Mouse (Mus musculus): ENCODE data around the gene Pde4c. TPM values are rescaled to one million over a fixed set of nuclear protein-coding genes. Genes with fewer than 3 reads are reported as not detected.

Pde4c gene
- polyA plus RNA-seq, 1 experiment, result 6.2 TPM

- peaks cover 26% of the 10 kb centered on the region for H3K4me1 ChIP-seq (replicated peaks; ENCODE audit: control insufficient read depth, insufficient read depth, low read length)
- TF ChIP-seq POLR2A (IDR thresholded peaks at IDR 0.05; ENCODE audit: control insufficient read depth, extremely low read depth, insufficient read depth, low read length, poor library complexity) (no peak), CTCF (IDR thresholded peaks at IDR 0.05; ENCODE audit: borderline replicate concordance, control insufficient read depth, extremely low read depth, insufficient read depth, low read length, poor library complexity) (no peak)
- H3K4me3 ChIP-seq (ENCODE audit: control insufficient read depth, insufficient read depth, low read length), result no peak overlapping the region
- 47% methylated on average over 1 of the region's 1 CpGs for WGBS
- no peaks in the 10 kb centered on the region for H3K27me3 ChIP-seq (ENCODE audit: control insufficient read depth, insufficient read depth, low read length)
- no peak for DNase-seq
- H3K36me3 ChIP-seq (ENCODE audit: control insufficient read depth, insufficient read depth, low read length), result no peaks in the 10 kb centered on the region
- no peak overlapping the region for H3K27ac ChIP-seq (ENCODE audit: control insufficient read depth, insufficient read depth, low read length)
Observed at GRCm38 (mm10) chr8:70762118-70762517, 38.6 kb downstream of the Pde4c start.

- DNase-seq, result peak; percentile 77
- TF ChIP-seq POLR2A (IDR thresholded peaks at IDR 0.05; ENCODE audit: control insufficient read depth, extremely low read depth, insufficient read depth, low read length, poor library complexity), result no peak
- peak; percentile 81; the same call in 1 of the 2 replicates for TF ChIP-seq CTCF (IDR thresholded peaks at IDR 0.05; ENCODE audit: borderline replicate concordance, control insufficient read depth, extremely low read depth, insufficient read depth, low read length, poor library complexity)
- no peaks in the 10 kb centered on the region for H3K36me3 ChIP-seq (ENCODE audit: control insufficient read depth, insufficient read depth, low read length)
- 5% methylated on average over 3 of the region's 3 CpGs for WGBS
- no peak overlapping the region for H3K27ac ChIP-seq (ENCODE audit: control insufficient read depth, insufficient read depth, low read length)
- H3K4me1 ChIP-seq (replicated peaks; ENCODE audit: control insufficient read depth, insufficient read depth, low read length), result peaks cover 28% of the 10 kb centered on the region
- H3K27me3 ChIP-seq (ENCODE audit: control insufficient read depth, insufficient read depth, low read length), result no peaks in the 10 kb centered on the region
- H3K4me3 ChIP-seq (ENCODE audit: control insufficient read depth, insufficient read depth, low read length), result no peak overlapping the region
Observed at GRCm38 (mm10) chr8:70763354-70763753, 39.8 kb downstream of the Pde4c start.

- peaks cover 32% of the 10 kb centered on the region for H3K4me1 ChIP-seq (replicated peaks; ENCODE audit: control insufficient read depth, insufficient read depth, low read length)
- no peak overlapping the region for H3K27ac ChIP-seq (ENCODE audit: control insufficient read depth, insufficient read depth, low read length)
- WGBS, result 95% methylated on average over 8 of the region's 8 CpGs
- no peak overlapping the region for H3K4me3 ChIP-seq (ENCODE audit: control insufficient read depth, insufficient read depth, low read length)
- no peaks in the 10 kb centered on the region for H3K36me3 ChIP-seq (ENCODE audit: control insufficient read depth, insufficient read depth, low read length)
- no peak for TF ChIP-seq CTCF (IDR thresholded peaks at IDR 0.05; ENCODE audit: borderline replicate concordance, control insufficient read depth, extremely low read depth, insufficient read depth, low read length, poor library complexity)
- TF ChIP-seq POLR2A (IDR thresholded peaks at IDR 0.05; ENCODE audit: control insufficient read depth, extremely low read depth, insufficient read depth, low read length, poor library complexity), result no peak
- no peak for DNase-seq
- H3K27me3 ChIP-seq (ENCODE audit: control insufficient read depth, insufficient read depth, low read length), result no peaks in the 10 kb centered on the region
Observed at GRCm38 (mm10) chr8:70764026-70764425, 40.5 kb downstream of the Pde4c start.

GRCm38 (mm10) chr8:70764676-70765075 lies 41.2 kb downstream of the Pde4c start:
- no peak overlapping the region for H3K27ac ChIP-seq (ENCODE audit: control insufficient read depth, insufficient read depth, low read length)
- 91% methylated on average over 13 of the region's 13 CpGs for WGBS

GRCm38 (mm10) chr8:70765329-70765728 lies 41.8 kb downstream of the Pde4c start:
- no peak for DNase-seq
- Histone ChIP-seq H3K4me1 (replicated peaks; ENCODE audit: control insufficient read depth, insufficient read depth, low read length) (peaks cover 30% of the 10 kb centered on the region), H3K27ac (ENCODE audit: control insufficient read depth, insufficient read depth, low read length) (peak overlapping the region; percentile 63), H3K27me3 (ENCODE audit: control insufficient read depth, insufficient read depth, low read length) (no peaks in the 10 kb centered on the region), H3K36me3 (ENCODE audit: control insufficient read depth, insufficient read depth, low read length) (no peaks in the 10 kb centered on the region), H3K4me3 (ENCODE audit: control insufficient read depth, insufficient read depth, low read length) (no peak overlapping the region)
- 51% methylated on average over 9 of the region's 9 CpGs for WGBS
- TF ChIP-seq POLR2A (IDR thresholded peaks at IDR 0.05; ENCODE audit: control insufficient read depth, extremely low read depth, insufficient read depth, low read length, poor library complexity) (no peak), CTCF (IDR thresholded peaks at IDR 0.05; ENCODE audit: borderline replicate concordance, control insufficient read depth, extremely low read depth, insufficient read depth, low read length, poor library complexity) (no peak)

More at GRCm38 (mm10) chr8:70764676-70765075, 41.2 kb downstream of the Pde4c start:
- peaks cover 34% of the 10 kb centered on the region for H3K4me1 ChIP-seq (replicated peaks; ENCODE audit: control insufficient read depth, insufficient read depth, low read length)
- no peak for TF ChIP-seq POLR2A (IDR thresholded peaks at IDR 0.05; ENCODE audit: control insufficient read depth, extremely low read depth, insufficient read depth, low read length, poor library complexity)
- no peak for TF ChIP-seq CTCF (IDR thresholded peaks at IDR 0.05; ENCODE audit: borderline replicate concordance, control insufficient read depth, extremely low read depth, insufficient read depth, low read length, poor library complexity)
- no peaks in the 10 kb centered on the region for H3K36me3 ChIP-seq (ENCODE audit: control insufficient read depth, insufficient read depth, low read length)
- H3K4me3 ChIP-seq (ENCODE audit: control insufficient read depth, insufficient read depth, low read length), result no peak overlapping the region
- DNase-seq, result no peak
- H3K27me3 ChIP-seq (ENCODE audit: control insufficient read depth, insufficient read depth, low read length), result no peaks in the 10 kb centered on the region

GRCm38 (mm10) chr8:70765838-70766570 lies 42.5 kb downstream of the Pde4c start:
- 3% methylated on average over 34 of the region's 34 CpGs for WGBS
- peak; percentile 78 for DNase-seq
- H3K4me1 ChIP-seq (replicated peaks; ENCODE audit: control insufficient read depth, insufficient read depth, low read length), result peaks cover 29% of the 10 kb centered on the region
- no peaks in the 10 kb centered on the region for H3K27me3 ChIP-seq (ENCODE audit: control insufficient read depth, insufficient read depth, low read length)
- peak overlapping the region; percentile 46 for H3K4me3 ChIP-seq (ENCODE audit: control insufficient read depth, insufficient read depth, low read length)
- TF ChIP-seq POLR2A (IDR thresholded peaks at IDR 0.05; ENCODE audit: control insufficient read depth, extremely low read depth, insufficient read depth, low read length, poor library complexity) (0 out of 2 replicates have a peak, but pooled peaks have one; percentile 27), CTCF (IDR thresholded peaks at IDR 0.05; ENCODE audit: borderline replicate concordance, control insufficient read depth, extremely low read depth, insufficient read depth, low read length, poor library complexity) (peak; percentile 30; the same call in 1 of the 2 replicates)
- no peaks in the 10 kb centered on the region for H3K36me3 ChIP-seq (ENCODE audit: control insufficient read depth, insufficient read depth, low read length)
- peak overlapping the region; percentile 63 for H3K27ac ChIP-seq (ENCODE audit: control insufficient read depth, insufficient read depth, low read length)
